Mouse (Mus musculus): ENCODE measurements at regions not wholly inside any gene's neighbourhood (a gene's known extent, or its start where the extent isn't known, plus 50 kb on each side); places are given as distances from the start of the nearest gene placed in this dataset.

- DNase-seq (ENCODE audit: low spot score), result no peak
These were observed 305.7 kb downstream of the Gadd45g start for GRCm38 (mm10) chr13:52152221-52152620.

- no peak for DNase-seq (ENCODE audit: low spot score)
These were observed 306.6 kb downstream of the Gadd45g start for GRCm38 (mm10) chr13:52153030-52153429.

GRCm38 (mm10) chr13:52153576-52153975 is 307.1 kb downstream of the Gadd45g start:
- no peak for DNase-seq (ENCODE audit: low spot score)

- peak; percentile 41 for DNase-seq (ENCODE audit: low spot score)
These were observed 307.8 kb downstream of the Gadd45g start for GRCm38 (mm10) chr13:52154111-52154843.

GRCm38 (mm10) chr13:52154844-52155587 is 308.5 kb downstream of the Gadd45g start:
- peak; percentile 54 for DNase-seq (ENCODE audit: low spot score)

- DNase-seq (ENCODE audit: low spot score), result no peak
These were observed 309.2 kb downstream of the Gadd45g start for GRCm38 (mm10) chr13:52155588-52156086.

- DNase-seq (ENCODE audit: low spot score), result no peak
These were observed 316.2 kb downstream of the Gadd45g start for GRCm38 (mm10) chr13:52162676-52163075.

- DNase-seq (ENCODE audit: low spot score), result no peak
These were observed 319.1 kb downstream of the Gadd45g start for GRCm38 (mm10) chr13:52165531-52165930.

GRCm38 (mm10) chr13:52167968-52168367 is 321.5 kb downstream of the Gadd45g start:
- DNase-seq (ENCODE audit: low spot score), result no peak

- DNase-seq (ENCODE audit: low spot score), result no peak
These were observed 326.3 kb downstream of the Gadd45g start for GRCm38 (mm10) chr13:52172706-52173346.

- no peak for DNase-seq (ENCODE audit: low spot score)
These were observed 329.2 kb downstream of the Gadd45g start for GRCm38 (mm10) chr13:52175665-52176064.

- DNase-seq (ENCODE audit: low spot score), result no peak
These were observed 333.5 kb downstream of the Gadd45g start for GRCm38 (mm10) chr13:52179977-52180376.

- DNase-seq (ENCODE audit: low spot score), result no peak
These were observed 337.2 kb downstream of the Gadd45g start for GRCm38 (mm10) chr13:52183635-52184034.

GRCm38 (mm10) chr13:52185574-52185973 is 339.1 kb downstream of the Gadd45g start:
- DNase-seq (ENCODE audit: low spot score), result no peak

- DNase-seq (ENCODE audit: low spot score), result no peak
These were observed 341.5 kb downstream of the Gadd45g start for GRCm38 (mm10) chr13:52187841-52188604.

GRCm38 (mm10) chr13:52188605-52189003 is 342.1 kb downstream of the Gadd45g start:
- DNase-seq (ENCODE audit: low spot score), result no peak

- DNase-seq (ENCODE audit: low spot score), result no peak
These were observed 341.6 kb downstream of the Diras2 start for GRCm38 (mm10) chr13:52189382-52189923.

GRCm38 (mm10) chr13:52190256-52190655 is 340.8 kb downstream of the Diras2 start:
- DNase-seq (ENCODE audit: low spot score), result no peak

GRCm38 (mm10) chr13:52190848-52191590 is 340.1 kb downstream of the Diras2 start:
- no peak for DNase-seq (ENCODE audit: low spot score)

GRCm38 (mm10) chr13:52196917-52197316 is 334.2 kb downstream of the Diras2 start:
- DNase-seq (ENCODE audit: low spot score), result no peak

Data from layer of hippocampus, adult 9-10 months (tissue).